Mouse (Mus musculus) NIH3T3 (cell line): Measurements from ENCODE around the gene Psmd13.
A peak's percentile ranks its signal among the peaks of the same experiment; 100 is the strongest.

Source experiments
- DNase-seq: peaks from one replicate; pipeline ENCODE4 v3.0.0-alpha.2; 2012; ENCODE audit warnings: low read depth

Gene Psmd13

GRCm38 (mm10) chr7:140907131-140907530 lies 25.4 kb downstream of the Psmd13 start:
- DNase-seq = no peak

DNA sequence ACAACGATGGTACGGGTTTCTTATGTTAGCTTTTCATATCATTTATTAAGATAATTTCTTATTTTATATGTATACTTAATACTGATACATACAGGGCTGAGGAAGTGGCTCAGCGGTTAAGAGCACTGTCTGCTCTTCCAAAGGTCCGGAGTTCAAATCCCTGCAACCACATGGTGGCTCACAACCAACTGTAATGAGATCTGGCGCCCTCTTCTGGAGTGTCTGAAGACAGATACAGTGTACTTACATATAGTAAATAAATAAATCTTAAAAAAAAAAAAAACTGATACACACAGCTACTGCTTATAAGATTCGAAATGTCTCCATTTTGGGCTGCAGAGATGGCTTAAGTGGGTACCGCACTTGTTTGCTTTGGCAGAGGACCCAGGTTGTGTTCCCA lies 25.9 kb downstream of the Psmd13 start:
- no peak for DNase-seq

DNA sequence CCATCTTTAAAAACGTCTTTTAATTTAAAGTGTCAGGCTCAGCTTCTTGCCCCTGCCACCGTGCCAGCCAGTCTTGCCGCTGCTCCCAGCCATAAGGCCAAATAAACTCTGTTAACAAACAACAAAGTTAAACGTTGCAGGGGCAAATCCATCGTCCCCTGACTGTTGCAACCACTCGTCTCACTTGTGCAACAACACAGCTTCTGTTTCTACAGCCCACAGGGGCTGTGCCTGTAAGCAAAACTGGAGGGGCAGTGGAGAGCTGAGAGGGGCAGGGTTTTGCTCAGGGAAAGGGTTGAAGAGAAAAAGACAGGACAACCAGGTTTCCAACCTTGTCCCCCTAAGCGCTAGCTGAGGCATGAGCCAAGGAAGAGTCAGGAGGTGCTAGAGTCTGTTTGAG lies 26.4 kb downstream of the Psmd13 start:
- no peak for DNase-seq

- DNase-seq = peak; percentile 85
Measured at GRCm38 (mm10) chr7:140908634-140909107, 26.9 kb downstream of the Psmd13 start.

DNA sequence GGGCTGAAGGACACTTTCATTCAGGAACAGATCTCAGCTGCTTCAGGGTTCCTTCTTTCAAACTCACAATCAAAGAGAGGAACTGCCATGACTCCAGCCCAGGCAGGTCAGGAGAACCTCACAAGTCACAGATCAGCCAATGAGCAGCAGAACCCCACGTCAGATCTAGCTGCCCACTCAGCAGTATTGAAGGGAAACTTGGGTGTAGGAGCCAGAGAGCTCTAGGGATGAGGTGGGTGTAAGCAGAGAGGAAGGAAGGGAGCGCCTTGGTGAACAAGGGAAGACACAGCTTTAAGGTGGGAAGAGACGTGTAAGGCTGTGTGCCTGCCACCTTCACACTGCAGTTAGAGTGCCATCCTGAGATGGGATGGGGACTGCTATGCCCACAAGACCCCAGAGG lies 30.5 kb downstream of the Psmd13 start:
- no peak for DNase-seq

DNA sequence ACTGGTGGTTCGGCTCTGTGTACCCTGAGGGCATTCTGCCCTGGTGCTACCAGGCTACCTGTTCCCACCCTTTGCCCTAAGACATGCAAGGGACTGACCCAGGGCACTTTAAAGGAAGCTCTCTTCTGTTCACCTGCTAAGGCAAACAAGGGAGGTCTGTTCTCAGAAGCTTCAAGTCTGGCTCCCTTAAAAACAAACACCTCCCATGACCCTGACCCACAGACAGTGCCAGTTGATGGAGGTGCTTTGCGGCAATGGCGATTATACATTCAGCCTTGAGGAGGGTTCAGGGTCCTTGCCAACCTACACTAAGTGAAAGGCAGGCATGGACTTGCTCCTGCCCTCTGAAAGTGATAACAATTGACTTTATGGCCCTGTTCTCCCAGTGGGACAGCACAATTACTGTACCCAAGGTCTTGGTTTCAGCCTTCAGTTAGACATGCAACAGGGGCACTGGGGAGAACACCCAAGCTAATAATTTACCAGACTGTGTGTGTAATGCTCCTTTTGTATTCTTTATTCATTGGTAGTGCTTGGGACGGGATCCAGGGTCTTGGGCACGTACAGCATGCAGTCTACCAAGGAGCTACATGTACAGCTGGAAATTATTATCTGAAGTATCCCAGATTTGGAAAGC lies 31.2 kb downstream of the Psmd13 start:
- DNase-seq = peak; percentile 50

- DNase-seq = no peak
Measured at GRCm38 (mm10) chr7:140914031-140914690, 32.4 kb downstream of the Psmd13 start.

DNA sequence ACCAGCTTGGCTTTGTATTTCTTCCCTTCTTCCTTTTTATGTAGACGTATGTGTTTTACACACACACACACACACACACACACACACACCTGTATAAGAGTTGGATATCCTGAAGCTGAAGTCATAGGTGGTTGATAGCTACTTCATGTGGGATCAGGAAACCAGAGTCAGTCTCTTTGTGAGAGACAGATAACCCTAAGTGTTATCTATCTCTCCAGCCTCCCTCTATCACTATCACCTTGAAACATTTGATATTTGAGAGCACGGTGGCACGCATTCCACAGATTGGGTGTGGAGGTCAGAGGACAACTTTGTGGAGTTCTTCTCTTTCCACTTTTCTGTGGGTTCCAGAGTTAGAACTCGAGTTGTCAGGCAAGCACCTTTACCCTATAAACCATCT lies 38.1 kb downstream of the Psmd13 start:
- no peak for DNase-seq

GRCm38 (mm10) chr7:140920418-140921029 lies 38.8 kb downstream of the Psmd13 start, which contains the start of gene Nlrp6:
Gene Nlrp6 (plus strand): TSS chr7:140920902.
- no peak for DNase-seq

- no peak for DNase-seq
Measured at GRCm38 (mm10) chr7:140921225-140921975, 39.6 kb downstream of the Psmd13 start.

- DNase-seq = no peak
Measured at GRCm38 (mm10) chr7:140922398-140923069, 40.8 kb downstream of the Psmd13 start.

GRCm38 (mm10) chr7:140923070-140923775 lies 41.5 kb downstream of the Psmd13 start:
- DNase-seq = no peak

DNA sequence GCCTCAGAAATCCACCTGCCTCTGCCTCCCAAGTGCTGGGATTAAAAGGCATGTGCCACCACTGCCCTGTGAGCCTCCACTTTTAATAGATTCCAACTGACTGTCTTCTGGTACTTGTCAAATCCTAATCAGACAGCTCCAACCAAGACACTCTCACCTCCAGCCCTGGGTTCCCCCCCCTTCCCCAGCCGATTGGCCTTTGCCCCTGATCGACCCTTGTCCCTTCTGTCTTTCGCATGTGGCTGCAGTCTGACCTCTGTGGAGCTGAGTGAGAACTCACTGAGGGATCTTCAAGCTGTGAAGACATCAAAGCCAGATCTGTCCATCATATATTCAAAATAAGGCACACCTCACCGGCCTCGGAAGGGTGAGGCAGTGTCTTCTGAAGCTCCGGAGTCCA lies 45.4 kb downstream of the Psmd13 start:
- DNase-seq = no peak

DNA sequence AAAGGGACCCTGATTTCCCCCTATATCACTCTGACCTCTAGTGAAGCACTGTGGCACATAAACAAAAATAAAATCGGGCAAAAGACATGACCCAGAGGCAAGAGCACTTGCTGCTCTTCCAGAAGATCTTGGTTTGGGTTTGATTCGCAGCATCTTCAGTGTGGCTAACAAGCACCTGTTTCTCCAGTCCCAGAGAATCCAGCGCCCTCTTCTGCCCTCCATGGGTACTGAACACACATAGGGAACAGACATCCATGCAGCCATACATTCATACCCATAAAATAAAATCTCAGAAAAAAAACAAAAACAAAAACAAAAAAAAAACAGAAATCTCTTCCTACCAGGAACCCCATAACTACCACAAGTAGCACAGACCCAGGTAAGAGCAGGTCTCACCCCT lies 56.7 kb downstream of the Psmd13 start:
- DNase-seq = peak; percentile 30

GRCm38 (mm10) chr7:140938896-140939295 lies 57.1 kb downstream of the Psmd13 start:
- peak; percentile 20 for DNase-seq

DNA sequence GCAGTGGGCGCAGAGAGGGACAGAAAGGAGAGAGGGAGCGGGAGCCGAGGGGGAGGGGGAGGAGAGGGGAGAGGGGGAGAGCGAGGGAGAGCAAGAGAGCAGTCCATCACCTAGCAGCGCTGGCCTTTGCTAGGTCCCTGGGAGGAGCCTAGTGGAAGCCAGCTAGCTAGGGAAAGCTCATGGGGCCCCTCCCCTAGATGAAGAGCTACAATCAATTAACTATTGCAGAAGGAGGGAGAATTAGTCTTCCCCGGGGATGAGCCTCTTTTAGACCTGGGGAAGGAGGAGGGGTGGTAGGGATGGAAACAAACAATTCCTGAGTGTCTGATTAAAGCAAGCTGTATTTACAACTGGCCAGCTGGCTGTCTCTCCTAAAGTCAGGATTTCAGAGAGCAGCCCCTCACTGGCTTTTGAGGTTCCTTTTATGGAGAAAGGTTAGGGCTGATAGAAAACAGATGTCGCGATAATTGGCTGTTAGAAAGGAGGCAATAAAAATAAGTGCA lies 58.0 kb downstream of the Psmd13 start:
- DNase-seq = peak; percentile 73

DNA sequence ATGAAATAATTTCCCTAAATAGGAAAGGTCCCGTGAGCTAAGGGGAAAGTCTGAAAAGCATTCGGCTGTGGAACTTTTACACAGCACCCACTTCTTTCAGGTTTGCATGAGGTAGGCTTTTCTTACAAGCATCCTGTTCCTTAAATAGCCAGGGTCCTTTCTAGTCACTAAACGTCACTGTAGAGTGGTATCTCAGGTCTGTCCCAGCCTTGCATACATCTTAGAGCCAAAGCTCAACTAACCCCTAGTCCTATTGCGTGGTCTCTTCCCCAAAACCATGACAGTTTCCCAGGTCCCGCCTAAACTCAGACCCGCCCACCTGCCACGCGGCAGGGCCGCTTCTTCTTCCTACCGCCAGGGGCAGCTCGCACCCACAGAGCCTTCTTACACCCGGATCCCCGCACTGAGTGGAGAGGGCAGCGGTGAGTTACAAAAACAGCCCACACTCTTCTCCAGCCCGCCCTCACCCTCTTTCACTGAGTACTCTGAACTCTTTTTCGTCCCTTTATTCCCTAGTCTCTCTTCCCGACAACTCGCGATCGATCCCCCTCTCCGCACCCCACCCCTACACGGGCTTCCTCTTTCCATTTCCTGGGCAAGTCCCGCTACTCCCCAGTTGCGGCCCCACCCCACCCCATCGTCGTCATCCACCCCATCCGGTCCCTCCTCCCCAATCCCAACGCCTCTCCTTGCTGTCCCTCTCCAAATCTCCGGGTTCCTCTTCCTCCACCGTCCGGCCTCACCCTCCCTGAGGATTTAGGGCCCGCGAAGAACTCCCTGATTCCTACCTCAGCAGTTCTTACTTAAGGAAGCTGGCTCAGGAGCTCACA lies 59.7 kb downstream of the Psmd13 start, which contains the start of gene Pgghg:
Gene Pgghg, plus strand, starts transcription at position 170 of the 830 bp plus-strand sequence.
- peak; percentile 93 for DNase-seq

DNA sequence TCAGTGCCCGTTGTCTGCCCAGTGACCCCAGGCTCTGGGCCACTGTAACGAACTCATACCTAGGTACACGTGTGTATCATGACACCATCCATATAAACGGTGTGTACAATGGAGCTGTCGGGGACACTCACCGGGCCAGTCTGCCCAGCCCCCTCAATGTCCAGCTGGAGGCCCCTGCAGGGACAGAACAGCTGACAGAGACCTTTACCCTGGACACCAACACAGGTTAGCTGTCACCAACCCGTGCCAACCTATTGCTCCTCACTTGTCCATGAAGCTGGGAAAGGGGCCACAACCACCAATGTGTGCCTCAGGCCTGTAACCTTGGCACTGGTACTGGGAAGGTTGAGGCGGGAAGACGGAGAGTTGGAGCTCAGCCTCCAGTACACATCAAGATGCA lies 60.6 kb downstream of the Psmd13 start:
- peak; percentile 62 for DNase-seq

DNA sequence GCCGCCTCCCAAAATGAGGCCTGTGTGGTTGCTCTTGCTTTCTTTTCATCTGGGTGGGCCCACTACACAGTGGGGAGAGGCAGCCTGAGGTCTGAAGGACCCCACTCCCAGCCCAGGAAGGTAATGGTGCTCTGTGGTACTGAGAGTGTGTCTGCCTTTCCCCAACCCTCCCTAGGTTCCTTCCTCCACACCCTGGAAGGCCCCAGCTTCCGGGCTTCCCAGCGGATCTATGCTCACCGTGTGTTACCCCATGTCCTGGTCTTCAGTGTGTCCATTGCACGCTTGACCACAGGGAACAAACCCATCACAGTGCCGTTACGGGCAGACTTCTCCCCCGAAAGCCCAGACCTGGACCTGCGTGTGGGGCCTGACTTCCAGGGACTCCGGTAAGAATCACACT lies 61.0 kb downstream of the Psmd13 start:
- no peak for DNase-seq

DNA sequence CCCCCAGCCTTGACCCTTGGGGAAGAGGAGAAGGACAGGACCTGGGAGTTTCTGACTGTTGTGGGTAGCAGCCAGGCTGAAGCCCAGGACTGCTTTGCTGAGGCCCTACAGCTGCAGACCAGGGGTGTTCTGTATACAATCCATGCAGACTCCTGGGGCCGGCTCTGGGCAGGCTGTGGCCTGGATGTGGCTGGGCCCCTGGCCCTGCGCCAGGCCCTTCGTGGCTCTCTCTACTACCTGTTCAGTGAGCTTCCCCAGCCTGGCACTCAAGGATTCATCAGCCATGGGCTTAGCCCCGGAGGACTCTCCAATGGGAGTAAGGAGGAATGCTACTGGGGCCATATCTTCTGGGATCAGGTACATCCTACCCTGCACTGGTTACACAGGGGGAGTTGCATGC lies 61.6 kb downstream of the Psmd13 start:
- DNase-seq = no peak
